Mouse (Mus musculus): Measurements from ENCODE around the gene Ap4e1.
"Not testable (repeated sequence)": the region's sequence is repeated elsewhere in the genome, so short reads cannot be mapped to it uniquely, and the experiment has no call there.

Gene Ap4e1

DNA sequence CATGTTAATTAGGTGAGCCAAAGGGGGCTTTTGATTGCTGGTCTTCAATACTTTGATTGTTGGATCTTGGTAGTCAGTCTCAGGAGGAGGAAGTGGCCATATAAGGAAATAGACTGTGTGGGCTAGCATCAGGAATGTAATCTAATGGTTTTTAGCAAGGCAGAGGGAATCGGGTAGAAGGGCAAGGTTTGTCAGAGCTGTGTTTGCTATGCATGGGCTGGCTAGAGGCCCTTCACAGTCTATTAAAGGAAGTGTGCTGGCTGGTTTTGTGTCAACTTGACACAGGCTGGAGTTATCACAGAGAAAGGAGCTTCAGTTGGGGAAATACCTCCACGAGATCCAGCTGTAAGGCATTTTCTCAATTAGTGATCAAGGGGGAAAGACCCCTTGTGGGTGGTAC, 70.5 kb downstream of the Ap4e1 start:
- not testable (repeated sequence) for DNase-seq

DNA sequence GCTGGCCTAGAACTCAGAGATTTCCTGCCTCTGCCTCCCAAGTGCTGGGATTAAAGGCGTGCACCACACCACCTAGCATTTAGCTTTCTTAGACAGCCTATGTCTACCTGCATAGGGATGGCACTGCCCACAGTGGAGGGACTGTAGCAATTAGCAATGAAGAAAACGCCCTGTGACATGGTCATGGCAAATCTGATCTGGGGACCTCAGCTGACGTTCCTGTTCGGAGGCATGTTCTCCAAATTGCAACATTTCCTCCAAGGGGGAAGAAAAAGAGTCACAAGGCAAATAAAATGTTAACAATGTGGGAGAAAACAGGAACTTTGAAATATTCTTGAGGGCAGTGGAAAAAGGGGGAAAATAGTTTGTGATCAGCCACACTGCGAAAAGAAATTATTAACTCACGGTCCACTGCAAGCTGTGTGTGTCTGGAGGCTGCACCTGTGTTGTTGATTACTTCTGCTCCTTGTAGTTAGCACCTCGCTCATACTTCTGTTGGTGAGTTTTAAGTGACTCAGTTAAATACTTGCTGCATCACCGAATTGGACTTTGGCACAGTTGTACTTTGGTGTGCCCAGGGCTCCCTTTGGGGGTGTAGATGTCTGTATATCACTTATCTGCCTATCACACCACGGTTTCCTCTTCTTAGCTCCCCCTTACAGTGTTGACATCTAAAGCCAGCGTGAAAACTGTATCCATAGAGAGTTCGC, 71.5 kb downstream of the Ap4e1 start:
- DNase-seq = no peak

DNA sequence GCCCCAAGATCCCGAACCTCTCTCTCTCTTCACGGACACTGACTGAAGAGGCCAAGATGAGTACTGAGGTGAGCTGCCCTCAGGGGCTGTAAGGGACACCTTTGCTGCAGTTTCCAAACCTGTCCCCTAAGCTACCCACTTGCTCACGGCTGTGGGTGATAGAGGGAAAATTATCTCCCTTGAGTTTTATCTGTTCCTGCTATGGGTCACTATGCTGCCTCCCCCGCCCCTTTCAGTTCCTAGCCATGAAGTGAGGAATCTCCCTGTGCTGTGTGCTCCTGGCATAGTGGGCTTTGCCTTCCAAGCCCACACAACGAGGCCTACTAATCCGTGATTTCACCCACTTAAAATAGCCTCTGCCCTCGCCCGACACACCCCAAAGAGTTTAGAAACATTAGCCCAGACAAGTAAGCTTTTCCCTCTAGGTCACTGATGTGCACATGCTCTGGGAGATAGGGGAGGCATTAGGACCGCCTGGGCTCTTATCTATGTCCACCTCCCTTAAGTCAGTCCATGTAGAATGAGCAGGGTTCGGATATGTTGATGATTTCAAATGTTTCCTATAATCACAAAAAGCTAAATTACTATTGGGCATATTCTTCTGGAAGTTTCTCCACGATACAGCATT, 72.2 kb downstream of the Ap4e1 start:
- no peak for DNase-seq

DNA sequence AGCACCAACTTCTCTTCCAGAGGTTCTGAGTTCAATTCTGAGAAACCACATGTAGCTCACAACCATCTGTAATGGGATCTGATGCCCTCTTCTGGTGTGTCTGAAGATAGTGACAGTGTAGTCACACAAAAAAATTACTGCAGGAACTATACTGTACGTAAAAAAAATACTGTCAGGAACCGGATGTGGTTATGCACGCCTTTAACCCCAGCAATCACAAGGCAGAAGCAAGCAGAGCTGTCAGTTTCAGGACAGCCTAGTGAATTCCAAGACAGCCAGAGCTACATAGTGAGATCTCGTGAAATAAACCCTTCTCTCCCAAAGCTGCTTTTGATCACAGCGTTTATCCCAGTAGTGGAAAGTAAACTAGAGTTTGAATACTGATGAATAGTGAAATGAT, 77.7 kb downstream of the Ap4e1 start:
- DNase-seq = peak; percentile 42

DNA sequence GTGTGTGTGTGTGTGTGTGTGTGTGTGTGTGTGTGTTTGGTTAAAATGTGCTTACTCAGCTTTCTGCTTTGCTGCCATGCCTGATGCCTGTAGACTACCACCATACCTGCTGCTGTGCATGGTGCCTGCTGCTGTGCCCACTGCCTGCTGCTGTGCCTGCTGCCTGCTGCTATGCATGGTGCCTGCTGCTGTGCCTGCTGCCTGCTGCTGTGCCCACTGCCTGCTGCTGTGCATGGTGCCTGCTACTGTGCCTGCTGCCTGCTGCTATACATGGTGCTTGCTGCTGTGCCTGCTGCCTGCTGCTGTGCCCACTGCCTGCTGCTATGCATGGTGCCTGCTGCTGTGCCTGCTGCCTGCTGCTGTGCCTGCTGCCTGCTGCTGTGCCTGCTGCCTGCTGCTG, 81.6 kb downstream of the Ap4e1 start:
- not testable (repeated sequence) for DNase-seq

DNA sequence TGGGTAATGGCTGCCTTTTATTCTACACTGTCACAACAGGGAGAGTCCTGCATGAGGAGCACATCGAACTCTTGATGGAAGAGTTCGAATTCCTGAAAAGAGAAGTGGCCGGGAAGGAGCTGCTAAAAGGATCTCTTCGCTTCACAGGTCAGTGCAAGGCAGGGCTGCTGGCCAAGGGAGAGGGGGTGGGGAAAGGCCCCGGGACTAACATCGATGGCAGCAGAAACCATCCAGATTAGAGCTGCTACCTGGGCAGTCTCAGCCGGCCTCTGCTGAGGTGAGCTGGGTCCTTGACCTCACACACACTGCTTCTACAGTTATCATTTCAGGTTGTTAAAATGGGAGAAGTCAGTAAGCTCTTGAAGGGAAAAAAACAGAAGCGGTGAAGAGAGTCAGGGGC, 83.5 kb downstream of the Ap4e1 start:
- no peak for DNase-seq

DNA sequence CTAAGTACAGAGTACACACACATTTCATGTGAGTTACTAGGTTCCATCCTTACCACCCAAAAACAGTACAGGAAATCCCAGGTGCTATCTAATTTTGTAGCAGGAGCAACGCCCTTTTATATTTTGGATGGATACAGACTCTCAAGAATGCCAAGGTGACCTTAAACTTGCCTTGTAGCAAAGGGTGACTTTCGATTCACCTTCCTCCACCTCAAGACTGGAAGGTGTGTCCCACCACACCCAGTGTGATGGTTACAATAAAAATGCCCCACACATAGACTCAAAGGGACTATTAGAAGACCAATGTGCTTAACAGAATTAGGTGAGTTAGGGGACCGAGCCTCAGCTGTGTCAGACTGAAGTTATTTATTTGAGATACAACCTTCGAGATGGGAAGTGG, 100.5 kb downstream of the Ap4e1 start:
- DNase-seq = no peak

Measured in thymus, postnatal 25 days (tissue).